Mouse (Mus musculus) liver, embryonic 14.5 days (tissue): ENCODE data around the gene Srpk2. TPM values are rescaled to one million over a fixed set of nuclear protein-coding genes. Genes with fewer than 3 reads are reported as not detected.

Experiments
- ATAC-seq: fragments of 200-750 bp; cut with Nextera tagmentation; 2 replicates; pipeline ENCODE4 v1.8.0; 2017; ENCODE audit warnings: moderate number of reproducible peaks, mild to moderate bottlenecking, moderate library complexity; ENCODE audit not compliant: insufficient read depth
- DNase-seq, 3 experiments: peaks; one replicate each; pipeline ENCODE4 v3.0.0-alpha.2; 2012 to 2013; ENCODE audit warnings: low read depth in 3 of 3, low spot score in 3 of 3
- H3K27ac ChIP-seq: fragments of 300-500 bp; sonication (generic); 2 replicates; pipeline ENCODE4 v1.5.1; 2014; ENCODE audit warnings: moderate library complexity, mild to moderate bottlenecking, control low read depth, inconsistent platforms
- H3K27me3 ChIP-seq: fragments of 300-500 bp; sonication (generic); 2 replicates; pipeline ENCODE4 v1.6.1; 2014; ENCODE audit warnings: mild to moderate bottlenecking, low read length, moderate library complexity; ENCODE audit not compliant: control insufficient read depth, insufficient read depth
- H3K36me3 ChIP-seq: fragments of 300-500 bp; sonication (generic); replicated peaks from 2 replicates; pipeline ENCODE4 v1.6.1; 2014; ENCODE audit warnings: low read depth; ENCODE audit not compliant: control insufficient read depth, insufficient read depth
- H3K4me1 ChIP-seq, 2 experiments: fragments of 200-500 bp in 1 of 2; fragments of 300-500 bp in 1 of 2; sonication (generic) in 1 of 2; replicated peaks; 2 replicates each; pipeline ENCODE4 v1.6.1; 2012 to 2014; ENCODE audit warnings: antibody characterized with exemption in 1 of 2, inconsistent platforms in 1 of 2, low read length in 1 of 2; ENCODE audit not compliant: control insufficient read depth in 2 of 2, insufficient read depth in 2 of 2
- H3K4me2 ChIP-seq: fragments of 300-500 bp; sonication (generic); 2 replicates; pipeline ENCODE4 v1.6.1; 2014; ENCODE audit warnings: low read depth, mild to moderate bottlenecking, control low read depth, moderate library complexity
- H3K4me3 ChIP-seq, 2 experiments: fragments of 200-500 bp in 1 of 2; fragments of 300-500 bp in 1 of 2; sonication (generic) in 1 of 2; 2 replicates each; pipeline ENCODE4 v1.5.1; 2012 to 2014; ENCODE audit warnings: low read depth in 2 of 2, low read length in 2 of 2, mild to moderate bottlenecking in 2 of 2, control low read depth in 1 of 2, inconsistent platforms in 1 of 2, moderate library complexity in 1 of 2; ENCODE audit not compliant: insufficient read depth in 1 of 2
- H3K9ac ChIP-seq: fragments of 300-500 bp; sonication (generic); replicated peaks from 2 replicates; pipeline ENCODE4 v1.6.1; 2014; ENCODE audit warnings: mild to moderate bottlenecking, control low read depth, moderate library complexity
- H3K9me3 ChIP-seq: fragments of 300-500 bp; sonication (generic); 2 replicates; pipeline ENCODE4 v1.6.1; 2016; ENCODE audit warnings: low read length, mixed read lengths; ENCODE audit not compliant: control insufficient read depth
- CTCF ChIP-seq: IDR thresholded peaks from 2 replicates; pipeline ENCODE4 v1.5.1; 2016; ENCODE audit warnings: antibody characterized with exemption, low read depth, control low read depth
- EP300 ChIP-seq: IDR thresholded peaks from 2 replicates; pipeline ENCODE4 v1.6.1; 2016; ENCODE audit warnings: antibody characterized with exemption, low read depth
- WGBS: fragments of 180-500 bp; shearing (Covaris S2); extraction: QIAGEN DNeasy Blood & Tissue Kit; methylation state at CpG from one replicate; pipeline ENCODE4 v1.1.7; 2014; ENCODE audit not compliant: insufficient replicate concordance; 5-methylcytosine and 5-hydroxymethylcytosine counted together
- polyA plus RNA-seq, 2 experiments: library from polyadenylated mRNA; depleted of rRNA in 1 of 2; stranded (reverse) in 1 of 2; unstranded in 1 of 2; fragments of >200 nt; fragmentation: Nextera tagmentation in 1 of 2; extraction: Ambion mirVana in 1 of 2; gene quantifications; 2 replicates each; pipeline versions ENCODE4 v1.2.1 to v1.2.3; 2012 to 2014

Gene Srpk2
- polyA plus RNA-seq, 2 experiments: 3.2 to 5.4 TPM

- TF ChIP-seq CTCF: no peak
- no peak for TF ChIP-seq EP300
- no peaks in the 10 kb centered on the region for H3K36me3 ChIP-seq
- DNase-seq (no peak), ATAC-seq (peak; percentile 32; the same call in 1 of the 2 replicates)
- peak overlapping the region; percentile 77 for H3K4me2 ChIP-seq
- WGBS: 9% methylated on average over 5 of the region's 5 CpGs
- peak overlapping the region; percentile 61 to 67 for H3K4me3 ChIP-seq
- no peaks in the 10 kb centered on the region for H3K27me3 ChIP-seq
- peak overlapping the region; percentile 69 for H3K9ac ChIP-seq
- H3K9me3 ChIP-seq: no peaks in the 10 kb centered on the region
- peak overlapping the region; percentile 71 for H3K27ac ChIP-seq
- peaks cover 0 to 4% of the 10 kb centered on the region in 2 experiments; a peak in 1 of 4 replicates for H3K4me1 ChIP-seq
These were observed 67.4 kb downstream of the Srpk2 start for GRCm38 (mm10) chr5:23617104-23617415.

GRCm38 (mm10) chr5:23616270-23617103 is 67.9 kb downstream of the Srpk2 start:
- H3K9ac ChIP-seq: peak overlapping the region; percentile 69
- 4% methylated on average over 11 of the region's 11 CpGs for WGBS
- H3K9me3 ChIP-seq: no peaks in the 10 kb centered on the region
- ATAC-seq: peak; percentile 84
- H3K36me3 ChIP-seq: no peaks in the 10 kb centered on the region
- peaks cover 0 to 4% of the 10 kb centered on the region in 2 experiments; a peak in 1 of 4 replicates for H3K4me1 ChIP-seq
- no peak for TF ChIP-seq EP300
- TF ChIP-seq CTCF: no peak
- no peaks in the 10 kb centered on the region for H3K27me3 ChIP-seq
- peak overlapping the region; percentile 61 to 67 for H3K4me3 ChIP-seq
- peak overlapping the region; percentile 71 for H3K27ac ChIP-seq
- H3K4me2 ChIP-seq: peak overlapping the region; percentile 77
- DNase-seq: peak; percentile 44 to 57 (median 45)

DNA sequence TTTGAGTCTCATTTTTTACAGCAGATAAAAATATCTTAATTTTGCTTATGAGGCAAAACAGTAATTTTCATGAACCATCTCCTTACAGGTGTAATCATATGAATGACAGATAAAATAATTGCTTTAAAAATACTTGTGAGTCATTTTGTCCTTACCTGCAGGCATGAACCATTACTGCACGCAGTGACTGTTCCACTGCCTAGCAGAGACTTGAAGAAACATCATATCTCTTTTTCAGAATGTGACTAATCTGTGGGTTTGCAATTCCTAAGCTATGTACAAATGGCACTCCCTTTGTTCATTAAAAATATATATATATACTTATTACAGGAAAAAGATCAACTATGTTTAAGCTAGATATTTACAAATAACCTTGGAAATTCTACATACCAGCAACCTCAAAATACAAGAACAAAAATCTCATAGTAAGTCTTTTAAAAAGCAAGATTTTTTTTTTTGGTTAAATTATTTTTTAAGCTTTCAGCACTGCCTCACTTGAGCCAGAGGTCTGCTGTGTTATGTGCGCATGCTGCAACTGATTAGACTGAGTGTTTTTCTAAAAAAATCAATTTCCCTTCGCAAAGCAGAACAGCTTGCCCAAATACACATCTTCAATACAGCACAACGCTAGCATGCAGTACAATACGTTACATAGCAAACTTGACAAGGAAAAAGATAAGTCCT is 68.7 kb downstream of the Srpk2 start:
- WGBS: 17% methylated on average over 5 of the region's 5 CpGs
- peak overlapping the region; percentile 47 for H3K9ac ChIP-seq
- DNase-seq (peak in 1 of 3 experiments; percentile 7), ATAC-seq (peak; percentile 56)
- H3K27ac ChIP-seq: peak overlapping the region; percentile 64
- H3K36me3 ChIP-seq: no peaks in the 10 kb centered on the region
- peak overlapping the region; percentile 77 for H3K4me2 ChIP-seq
- no peaks in the 10 kb centered on the region for H3K27me3 ChIP-seq
- TF ChIP-seq CTCF (no peak), EP300 (no peak)
- H3K4me1 ChIP-seq: peaks cover 0 to 4% of the 10 kb centered on the region in 2 experiments; a peak in 1 of 4 replicates
- H3K4me3 ChIP-seq: peak overlapping the region; percentile 33 to 61
- no peaks in the 10 kb centered on the region for H3K9me3 ChIP-seq

- Histone ChIP-seq H3K4me2 (no peak overlapping the region), H3K9me3 (no peaks in the 10 kb centered on the region), H3K4me1 (peaks cover 0 to 4% of the 10 kb centered on the region in 2 experiments; a peak in 1 of 4 replicates), H3K4me3 (no peak overlapping the region), H3K36me3 (no peaks in the 10 kb centered on the region), H3K27me3 (no peaks in the 10 kb centered on the region), H3K9ac (no peak overlapping the region), H3K27ac (no peak overlapping the region)
- WGBS: 65% methylated on average over 3 of the region's 3 CpGs
- TF ChIP-seq CTCF (no peak), EP300 (no peak)
- ATAC-seq (no peak), DNase-seq (no peak)
These were observed 71.6 kb downstream of the Srpk2 start for GRCm38 (mm10) chr5:23612856-23613255.

DNA sequence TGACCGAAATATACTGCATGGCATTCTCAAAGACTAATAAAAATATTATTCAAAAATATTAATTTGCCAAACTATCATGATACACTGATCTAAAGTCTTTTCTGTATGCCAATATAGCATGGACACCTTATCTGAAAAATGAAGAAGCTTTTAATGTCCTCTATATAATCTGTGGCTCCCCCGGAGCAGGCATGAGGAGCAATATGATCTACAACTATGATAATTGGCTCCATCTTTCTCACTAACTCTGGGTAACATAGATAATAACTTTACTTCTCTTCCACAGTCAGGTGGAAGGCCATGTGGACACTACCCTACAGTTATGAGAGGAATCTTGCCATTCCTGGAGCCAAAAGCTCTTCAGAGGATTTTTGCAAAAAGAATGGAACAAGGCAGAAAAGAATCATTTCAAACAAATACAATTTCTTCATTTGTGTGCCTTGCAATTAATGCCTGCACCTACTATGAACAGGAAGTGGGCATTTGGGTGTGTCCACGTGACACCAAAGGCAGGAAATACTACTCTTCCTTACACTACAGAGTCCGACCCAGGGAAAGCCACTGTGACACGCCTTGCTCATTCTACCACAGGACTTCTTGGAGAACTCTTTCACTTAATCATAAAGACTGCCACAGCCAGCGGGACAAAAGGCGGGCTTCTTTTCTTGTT is 80.2 kb downstream of the Srpk2 start:
- no peak for ATAC-seq
- WGBS: 26% methylated on average over 7 of the region's 7 CpGs
- Histone ChIP-seq H3K4me1 (peaks cover 4 to 5% of the 10 kb centered on the region in 2 experiments; a peak in 2 of 4 replicates), H3K36me3 (no peaks in the 10 kb centered on the region), H3K27ac (no peak overlapping the region), H3K9me3 (no peaks in the 10 kb centered on the region), H3K9ac (no peak overlapping the region), H3K27me3 (no peaks in the 10 kb centered on the region), H3K4me3 (no peak overlapping the region), H3K4me2 (peak overlapping the region; percentile 3; the same call in 1 of the 2 replicates)
- DNase-seq: no peak
- TF ChIP-seq CTCF: no peak
- TF ChIP-seq EP300: no peak
